Mouse (Mus musculus): ENCODE results near the gene Glt6d1.

The Glt6d1 gene

GRCm38 (mm10) chr2:25797635-25798034 lies 18.0 kb downstream of the Glt6d1 start:
- no peak for DNase-seq (ENCODE audit: low read depth, low spot score)

- no peak for DNase-seq (ENCODE audit: low read depth, low spot score)
Measured at GRCm38 (mm10) chr2:25789092-25789491, 26.6 kb downstream of the Glt6d1 start.

- DNase-seq (ENCODE audit: low read depth, low spot score), result no peak
Measured at GRCm38 (mm10) chr2:25785573-25786322, 29.9 kb downstream of the Glt6d1 start.

GRCm38 (mm10) chr2:25781957-25782356 lies 33.7 kb downstream of the Glt6d1 start, which contains the start of gene Gm13539:
TSS of gene Gm13539 (plus strand) at chr2:25782257.
- DNase-seq (ENCODE audit: low read depth, low spot score), result no peak

- DNase-seq (ENCODE audit: low read depth, low spot score), result no peak
Measured at GRCm38 (mm10) chr2:25780921-25781320, 34.7 kb downstream of the Glt6d1 start.

DNA sequence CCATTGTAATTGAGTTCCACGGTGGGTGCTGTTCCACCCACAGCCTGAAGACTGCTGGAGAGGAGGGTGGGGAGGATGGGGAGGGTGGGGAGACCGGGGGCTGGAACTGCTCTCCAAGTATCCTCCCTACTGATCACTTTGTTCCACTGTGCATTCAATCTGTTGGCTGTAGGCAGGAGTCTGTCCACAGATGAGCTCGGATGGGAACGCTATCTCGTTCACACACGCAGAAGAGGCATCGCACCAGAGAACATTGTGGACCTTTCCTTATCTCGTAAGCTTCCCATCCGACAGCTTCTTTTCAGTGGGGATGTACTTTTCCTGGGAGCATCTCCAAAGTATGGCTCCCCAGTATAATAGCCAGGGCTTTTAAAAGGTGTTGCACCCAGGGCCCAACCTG lies 36.6 kb downstream of the Glt6d1 start:
- no peak for DNase-seq (ENCODE audit: low read depth, low spot score)

- DNase-seq (ENCODE audit: low read depth, low spot score), result no peak
Measured at GRCm38 (mm10) chr2:25776717-25777116, 38.9 kb downstream of the Glt6d1 start, which contains the start of gene Lcn11. TSS of gene Lcn11 (plus strand) at chr2:25777017.

DNA sequence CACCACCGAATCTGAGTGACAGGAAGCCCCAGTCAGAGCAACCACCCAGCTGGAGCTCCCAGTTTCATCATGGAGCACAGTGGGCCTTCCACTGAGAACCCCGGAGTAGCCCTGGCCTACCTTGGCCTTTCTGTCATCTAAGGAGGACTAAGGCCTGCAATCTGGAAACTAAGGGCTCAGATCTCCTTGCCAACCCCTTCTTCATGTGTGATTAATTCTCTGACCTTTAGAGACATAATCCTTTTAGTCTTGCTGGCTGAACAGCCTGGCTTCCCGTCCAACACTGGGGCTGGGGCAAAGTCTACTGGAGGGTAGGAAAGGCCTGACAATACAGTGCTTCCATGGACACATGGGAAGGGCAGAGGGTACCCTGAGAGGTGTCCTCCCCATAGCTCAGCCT lies 39.7 kb downstream of the Glt6d1 start:
- no peak for DNase-seq (ENCODE audit: low read depth, low spot score)

GRCm38 (mm10) chr2:25774640-25775039 lies 41.0 kb downstream of the Glt6d1 start:
- DNase-seq (ENCODE audit: low read depth, low spot score), result no peak

DNA sequence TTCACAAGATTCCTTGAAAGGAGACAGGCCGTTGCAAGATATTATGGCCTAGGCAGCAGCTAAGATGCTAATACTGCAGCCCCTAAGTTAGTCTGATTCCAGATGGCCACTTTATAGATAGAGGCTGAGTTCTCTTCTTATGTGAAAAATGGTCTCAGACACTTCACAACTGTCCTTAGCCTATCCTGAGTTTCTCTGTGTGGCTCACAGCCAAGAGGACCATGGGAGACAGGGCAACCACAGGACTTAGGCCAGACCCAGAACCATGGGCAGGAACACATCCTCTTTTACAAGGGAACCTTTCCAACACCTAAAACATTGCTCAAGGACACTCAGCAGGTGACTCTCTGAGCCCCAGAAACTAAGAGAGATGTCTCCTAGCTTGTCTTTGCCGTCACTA lies 42.1 kb downstream of the Glt6d1 start:
- DNase-seq (ENCODE audit: low read depth, low spot score), result no peak

DNA sequence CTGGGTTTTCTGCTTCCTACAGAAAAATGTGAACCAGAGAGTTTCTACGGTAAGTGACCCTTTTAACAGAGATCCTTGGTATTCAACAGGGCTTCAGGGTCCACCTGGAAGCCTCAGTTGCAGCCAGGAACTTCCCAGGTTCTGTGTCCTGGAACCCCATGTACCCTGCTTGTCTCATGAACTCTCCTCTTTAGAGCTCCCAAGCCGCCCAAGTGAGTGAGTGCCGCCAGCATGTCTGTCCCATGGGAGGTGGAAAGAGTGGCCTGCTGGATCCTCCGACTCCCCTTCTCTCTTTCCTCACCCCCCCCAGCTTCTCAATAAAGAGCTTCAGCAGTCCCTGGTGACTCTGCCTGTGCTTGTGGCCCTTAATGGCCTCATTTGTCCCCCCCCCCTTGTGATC lies 47.9 kb downstream of the Glt6d1 start:
- no peak for DNase-seq (ENCODE audit: low read depth, low spot score)

- DNase-seq (ENCODE audit: low read depth, low spot score), result no peak
Measured at GRCm38 (mm10) chr2:25765269-25765668, 50.4 kb downstream of the Glt6d1 start, which contains the start of gene Lcn3. TSS of gene Lcn3 (plus strand) at chr2:25765569.

DNA sequence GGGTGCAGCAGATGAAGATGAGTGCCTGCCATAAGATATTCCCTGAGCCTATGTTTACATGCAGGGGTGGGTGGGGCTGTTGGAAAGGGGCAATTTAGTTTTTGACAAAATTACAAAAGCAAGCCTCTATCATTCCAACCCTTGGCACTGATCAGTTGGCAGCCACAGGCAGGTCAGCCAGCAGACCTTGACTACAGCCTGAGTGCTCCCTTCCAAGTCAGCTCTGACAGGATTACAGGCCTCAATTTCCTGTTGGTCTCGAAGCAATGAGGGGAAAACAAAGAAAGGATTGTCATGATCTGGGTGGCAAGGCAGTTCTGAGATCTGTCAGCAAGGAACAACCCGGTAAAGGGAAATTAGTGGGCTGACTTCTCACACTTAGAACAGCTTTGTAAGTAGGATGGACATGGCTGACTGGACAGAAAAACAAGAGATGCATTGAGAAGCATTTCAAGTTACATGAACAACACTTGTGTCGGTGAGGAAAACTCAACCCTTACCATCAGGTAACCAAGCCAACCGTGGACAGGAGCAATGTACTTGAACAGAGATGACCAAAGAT lies 57.5 kb downstream of the Glt6d1 start:
- no peak for DNase-seq (ENCODE audit: low read depth, low spot score)

DNA sequence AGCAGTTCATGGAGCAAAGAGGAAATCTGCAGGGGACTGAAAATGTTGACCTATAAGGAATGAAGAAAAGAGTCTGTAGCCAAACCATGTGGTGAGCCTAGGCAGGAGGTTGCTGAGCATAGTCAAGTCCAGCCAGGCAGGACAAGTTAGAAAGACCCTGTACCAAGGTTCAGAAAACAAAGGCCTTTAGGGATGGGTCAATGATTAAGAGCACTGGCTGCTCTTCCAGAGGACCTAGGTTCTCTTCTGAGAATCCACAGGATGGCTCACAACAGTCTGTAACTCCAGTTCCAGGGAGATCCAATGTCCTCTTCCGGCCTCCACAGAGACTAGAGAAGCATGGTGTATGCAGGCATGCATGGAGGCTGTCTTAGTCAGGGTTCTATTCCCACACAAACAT lies 61.4 kb downstream of the Glt6d1 start:
- DNase-seq (ENCODE audit: low read depth, low spot score), result no peak
